Mouse (Mus musculus) bone marrow, adult 2 months (tissue): ENCODE measurements at regions not wholly inside any gene's neighbourhood (a gene's known extent, or its start where the extent isn't known, plus 50 kb on each side); places are given as distances from the start of the nearest gene placed in this dataset.

Experiments
- CTCF ChIP-seq: fragments of 200-500 bp; IDR thresholded peaks from 2 replicates; pipeline ENCODE4 v1.5.1; 2011; ENCODE audit warnings: low read length, control low read depth; ENCODE audit not compliant: control insufficient read depth, insufficient read depth
- POLR2A ChIP-seq: fragments of 200-500 bp; IDR thresholded peaks from 2 replicates; pipeline ENCODE4 v1.6.1; 2011; ENCODE audit warnings: low read depth, mild to moderate bottlenecking, control low read depth, low read length, borderline replicate concordance; ENCODE audit not compliant: control insufficient read depth

- TF ChIP-seq POLR2A = no peak
- TF ChIP-seq CTCF = no peak
Observed at GRCm38 (mm10) chr6:117550930-117551329, 290.1 kb upstream of the Zfp637 start.
